Mouse (Mus musculus) intestine, postnatal 0 days (tissue): ENCODE measurements around the gene Satb1. TPM values are rescaled to one million over a fixed set of nuclear protein-coding genes. Genes with fewer than 3 reads are reported as not detected.

Experiments used
- ATAC-seq: fragments of 200-750 bp; cut with Nextera tagmentation; 2 replicates; pipeline ENCODE4 v1.8.0; 2017; ENCODE audit warnings: mild to moderate bottlenecking, moderate TSS enrichment, moderate library complexity
- H3K27ac ChIP-seq: fragments of 300-500 bp; sonication (generic); 2 replicates; pipeline ENCODE4 v1.5.1; 2014; ENCODE audit warnings: mild to moderate bottlenecking, low read depth, low read length, moderate library complexity
- H3K27me3 ChIP-seq: fragments of 300-500 bp; sonication (generic); replicated peaks from 2 replicates; pipeline ENCODE4 v1.6.1; 2014; ENCODE audit warnings: low read length, mixed read lengths; ENCODE audit not compliant: control insufficient read depth, insufficient read depth
- H3K36me3 ChIP-seq: fragments of 300-500 bp; sonication (generic); 2 replicates; pipeline ENCODE4 v1.6.1; 2014; ENCODE audit warnings: mild to moderate bottlenecking, moderate library complexity; ENCODE audit not compliant: control insufficient read depth, insufficient read depth
- H3K4me1 ChIP-seq: fragments of 300-500 bp; sonication (generic); replicated peaks from 2 replicates; pipeline ENCODE4 v1.6.1; 2014; ENCODE audit warnings: antibody characterized with exemption, low read length, mixed read lengths; ENCODE audit not compliant: control insufficient read depth, insufficient read depth
- H3K4me2 ChIP-seq: fragments of 300-500 bp; sonication (generic); replicated peaks from 2 replicates; pipeline ENCODE4 v1.6.1; 2014; ENCODE audit warnings: low read depth, mild to moderate bottlenecking, moderate library complexity
- H3K4me3 ChIP-seq: fragments of 300-500 bp; sonication (generic); 2 replicates; pipeline ENCODE4 v1.5.1; 2014; ENCODE audit warnings: low read depth, low read length
- H3K9ac ChIP-seq: fragments of 300-500 bp; sonication (generic); 2 replicates; pipeline ENCODE4 v1.6.1; 2014; ENCODE audit warnings: mild to moderate bottlenecking, low read depth, low read length
- H3K9me3 ChIP-seq: fragments of 300-500 bp; sonication (generic); 2 replicates; pipeline ENCODE4 v1.6.1; 2016; ENCODE audit warnings: mixed run types; ENCODE audit not compliant: control insufficient read depth
- CTCF ChIP-seq: sonication (generic); IDR thresholded peaks from 2 replicates; pipeline ENCODE4 v1.5.1; 2016; ENCODE audit warnings: low read depth, mild to moderate bottlenecking, control low read depth, antibody characterized with exemption, moderate library complexity
- whole genome bisulfite sequencing: fragments of 180-500 bp; shearing (Covaris S2); extraction: QIAGEN DNeasy Blood & Tissue Kit; methylation state at CpG from one replicate; pipeline ENCODE4 v1.1.7; 2014; 5-methylcytosine and 5-hydroxymethylcytosine counted together
- polyA plus RNA-seq: library from polyadenylated mRNA; unstranded; fragments of >200 nt; fragmentation: Nextera tagmentation; extraction: Ambion mirVana; gene quantifications from 2 replicates; pipeline ENCODE4 v1.2.1, GENCODE M21; 2015

Gene Satb1
- polyA plus RNA-seq, 1 experiment from 2014 or later, result 2.0 TPM

DNA sequence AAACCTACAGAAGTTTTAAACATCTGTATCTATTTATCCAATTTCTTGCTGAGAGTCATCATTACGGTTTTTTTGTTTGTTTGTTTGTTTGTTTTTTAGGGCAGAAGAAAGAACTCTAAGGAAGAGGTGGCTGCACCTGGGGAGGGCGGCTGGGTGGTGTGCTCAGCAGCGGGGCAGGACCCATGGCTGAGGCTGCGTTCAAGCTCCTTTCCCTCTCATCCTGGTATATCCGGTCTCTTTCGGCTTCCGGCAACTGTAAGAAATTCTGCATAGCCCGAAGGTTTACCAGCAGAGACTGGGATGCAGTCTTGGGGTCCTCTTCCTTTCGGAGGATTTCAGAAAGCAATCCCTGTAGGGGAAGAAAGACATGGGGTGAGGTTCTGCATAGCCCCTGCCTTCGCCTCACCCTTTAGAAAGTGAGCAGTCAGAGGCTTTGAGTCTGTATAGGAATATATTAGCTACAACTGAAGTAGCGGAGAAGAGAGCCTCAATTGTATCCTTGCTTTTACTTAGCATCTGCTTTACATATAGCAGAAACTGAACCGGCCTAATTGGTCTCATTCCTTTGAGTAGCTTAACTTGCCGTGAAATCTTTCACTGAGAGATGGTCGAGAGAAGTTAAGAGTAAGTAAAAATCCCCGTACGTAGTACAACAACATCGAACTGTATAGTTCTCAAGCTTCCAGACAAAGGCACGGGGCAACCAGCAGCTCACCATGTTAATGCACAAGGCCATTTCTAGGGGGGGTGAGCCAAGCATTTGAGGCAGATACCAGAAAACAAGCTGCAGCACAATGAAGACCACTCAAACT is 57.8 kb downstream of the Satb1 start:
- WGBS, result 92% methylated on average over 18 of the region's 18 CpGs
- Histone ChIP-seq H3K4me1 (no peaks in the 10 kb centered on the region), H3K4me3 (no peak overlapping the region), H3K27ac (no peak overlapping the region), H3K36me3 (no peaks in the 10 kb centered on the region), H3K27me3 (no peaks in the 10 kb centered on the region), H3K4me2 (no peak overlapping the region), H3K9ac (no peak overlapping the region), H3K9me3 (no peaks in the 10 kb centered on the region)
- TF ChIP-seq CTCF, result no peak
- no peak for ATAC-seq

DNA sequence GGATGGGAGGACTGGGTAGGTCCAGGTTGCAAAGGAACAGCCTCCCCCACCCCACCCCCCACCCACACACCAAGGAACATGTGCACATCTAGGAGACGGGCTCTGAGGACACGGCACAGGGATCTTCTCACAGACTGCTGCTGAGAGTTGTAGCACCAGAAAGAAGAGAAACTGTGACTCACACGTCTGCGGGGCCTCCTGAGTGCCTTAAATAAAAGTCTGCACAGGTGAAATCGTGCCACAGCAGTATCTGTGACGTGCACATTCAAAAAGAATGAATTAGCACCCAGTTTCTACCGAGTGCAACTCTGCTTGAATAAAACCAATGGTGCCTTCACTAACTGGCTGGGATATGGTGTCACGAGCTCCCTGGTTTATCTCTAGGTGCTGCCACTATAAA is 69.5 kb downstream of the Satb1 start:
- no peak overlapping the region for H3K9ac ChIP-seq
- no peaks in the 10 kb centered on the region for H3K27me3 ChIP-seq
- no peak for ATAC-seq
- no peaks in the 10 kb centered on the region for H3K36me3 ChIP-seq
- TF ChIP-seq CTCF, result no peak
- H3K27ac ChIP-seq, result no peak overlapping the region
- H3K4me1 ChIP-seq, result no peaks in the 10 kb centered on the region
- 89% methylated on average over 8 of the region's 8 CpGs for WGBS
- H3K4me3 ChIP-seq, result no peak overlapping the region
- no peaks in the 10 kb centered on the region for H3K9me3 ChIP-seq
- no peak overlapping the region for H3K4me2 ChIP-seq

DNA sequence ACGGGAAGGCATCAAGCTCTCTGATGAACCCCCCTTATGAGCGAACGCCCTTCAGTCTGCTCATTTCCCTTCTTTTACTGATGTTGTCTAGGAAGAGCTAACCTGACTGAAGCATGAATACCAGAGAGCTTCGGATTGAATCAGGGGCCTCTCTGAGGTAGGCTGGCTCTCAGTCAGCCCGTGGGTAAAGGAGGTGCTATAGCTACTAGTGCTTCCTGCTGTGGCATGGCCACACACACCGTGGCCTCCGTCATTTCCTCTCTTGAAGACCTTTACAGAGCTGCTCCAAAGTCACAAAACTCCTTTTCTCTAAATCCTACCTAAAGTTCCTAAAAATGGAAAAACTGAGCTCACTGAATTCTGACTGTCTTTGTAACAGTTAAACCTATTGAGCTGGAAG is 70.6 kb downstream of the Satb1 start:
- no peaks in the 10 kb centered on the region for H3K9me3 ChIP-seq
- H3K27me3 ChIP-seq, result no peaks in the 10 kb centered on the region
- H3K27ac ChIP-seq, result no peak overlapping the region
- no peak for TF ChIP-seq CTCF
- ATAC-seq, result no peak
- 84% methylated on average over 7 of the region's 7 CpGs for WGBS
- H3K4me3 ChIP-seq, result no peak overlapping the region
- H3K4me2 ChIP-seq, result no peak overlapping the region
- H3K4me1 ChIP-seq, result no peaks in the 10 kb centered on the region
- H3K36me3 ChIP-seq, result no peaks in the 10 kb centered on the region
- no peak overlapping the region for H3K9ac ChIP-seq

DNA sequence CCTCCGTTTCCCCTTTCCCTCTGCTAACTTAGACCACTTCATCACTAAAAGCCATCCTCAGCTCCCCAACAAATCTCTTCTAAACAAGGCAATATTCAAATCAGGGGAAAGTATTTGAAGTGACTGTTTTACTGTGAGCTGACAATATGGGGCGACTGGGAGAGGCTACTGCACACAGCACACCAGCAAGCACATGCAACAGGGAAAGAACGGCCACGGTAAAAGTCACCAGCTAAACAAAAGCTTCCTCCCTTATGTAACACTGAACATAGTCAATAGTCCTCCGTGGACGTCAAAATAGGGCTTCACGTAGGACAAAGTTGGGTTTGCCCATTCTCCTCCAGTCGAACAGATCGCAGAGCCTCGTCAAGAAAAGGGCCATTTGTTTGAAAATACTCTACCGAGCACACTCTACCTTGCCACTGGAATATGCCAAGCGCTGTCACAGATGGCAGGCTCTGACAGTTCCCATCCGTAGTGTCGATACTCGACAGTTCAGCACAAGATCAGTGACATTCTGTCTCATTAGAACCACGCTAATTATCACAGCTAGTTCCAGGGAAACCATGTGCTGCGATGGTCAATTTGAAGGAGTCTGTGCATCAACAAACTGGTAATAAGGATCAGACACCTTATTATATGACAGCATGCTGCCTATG is 72.0 kb downstream of the Satb1 start:
- no peak for TF ChIP-seq CTCF
- Histone ChIP-seq H3K4me1 (no peaks in the 10 kb centered on the region), H3K27me3 (no peaks in the 10 kb centered on the region), H3K27ac (no peak overlapping the region), H3K9ac (no peak overlapping the region), H3K36me3 (no peaks in the 10 kb centered on the region), H3K4me2 (no peak overlapping the region), H3K9me3 (no peaks in the 10 kb centered on the region), H3K4me3 (no peak overlapping the region)
- 84% methylated on average over 17 of the region's 17 CpGs for WGBS
- no peak for ATAC-seq

DNA sequence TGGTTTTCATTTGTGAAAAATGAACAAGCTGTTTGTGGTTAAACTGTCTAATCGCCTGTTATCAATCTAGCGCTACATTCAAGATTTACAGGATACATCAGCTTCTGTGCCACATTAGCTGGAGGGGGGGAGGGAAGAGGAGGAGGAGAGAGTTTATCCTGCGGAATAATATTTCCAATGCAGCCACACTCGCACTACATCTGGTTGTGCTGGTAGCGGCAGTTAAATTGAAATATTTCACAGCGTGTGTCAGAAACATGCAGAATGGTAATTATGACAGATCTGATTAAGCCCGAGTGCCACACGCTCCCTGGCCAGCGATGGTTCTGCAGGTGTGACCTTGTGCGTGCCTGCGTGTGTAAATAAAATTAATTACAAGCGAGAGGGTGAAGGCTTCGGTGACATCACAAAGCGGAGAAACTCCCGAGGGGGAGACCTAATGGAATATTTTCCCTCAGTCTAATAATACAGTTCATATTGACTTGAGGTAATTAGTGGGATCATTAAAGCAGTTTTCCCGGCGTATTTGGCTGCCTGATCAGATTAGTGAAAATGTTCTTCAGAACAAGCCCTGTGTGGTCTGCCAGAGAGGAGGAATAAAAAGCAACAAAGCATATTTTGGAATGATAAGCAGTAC is 72.7 kb downstream of the Satb1 start:
- Histone ChIP-seq H3K9me3 (no peaks in the 10 kb centered on the region), H3K27me3 (no peaks in the 10 kb centered on the region), H3K36me3 (no peaks in the 10 kb centered on the region), H3K9ac (no peak overlapping the region), H3K4me2 (no peak overlapping the region), H3K4me3 (no peak overlapping the region), H3K27ac (no peak overlapping the region), H3K4me1 (no peaks in the 10 kb centered on the region)
- TF ChIP-seq CTCF, result no peak
- ATAC-seq, result no peak
- 78% methylated on average over 17 of the region's 17 CpGs for WGBS

DNA sequence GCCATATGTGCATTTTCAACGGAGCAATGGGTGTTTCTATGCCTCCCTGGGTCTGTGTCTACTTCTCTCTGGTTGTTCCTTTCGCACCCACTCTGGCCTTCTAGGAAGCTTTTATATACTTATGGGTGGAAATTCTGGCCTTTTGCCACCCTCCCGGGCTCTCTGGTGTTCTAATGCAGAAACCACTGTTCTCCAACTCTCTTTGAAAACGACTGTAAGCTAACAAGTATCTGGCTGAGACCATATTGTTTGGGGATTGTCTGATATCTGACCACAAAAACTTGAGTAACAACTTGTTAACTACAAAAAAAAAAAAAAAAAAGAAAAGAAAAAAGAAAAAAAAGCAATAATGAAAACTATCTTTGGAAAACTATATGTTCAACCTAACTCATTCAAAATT is 73.6 kb downstream of the Satb1 start:
- H3K9ac ChIP-seq, result no peak overlapping the region
- no peaks in the 10 kb centered on the region for H3K36me3 ChIP-seq
- H3K4me2 ChIP-seq, result no peak overlapping the region
- H3K4me1 ChIP-seq, result no peaks in the 10 kb centered on the region
- no peak overlapping the region for H3K4me3 ChIP-seq
- TF ChIP-seq CTCF, result no peak
- ATAC-seq, result no peak
- no peaks in the 10 kb centered on the region for H3K9me3 ChIP-seq
- H3K27me3 ChIP-seq, result no peaks in the 10 kb centered on the region
- 79% methylated on average over 4 of the region's 4 CpGs for WGBS
- no peak overlapping the region for H3K27ac ChIP-seq
